Mouse (Mus musculus) embryo, embryonic 11 days (tissue): ENCODE results near the gene Slc39a7.
A peak's percentile ranks its signal among the peaks of the same experiment; 100 is the strongest.

ENCODE experiments used
- DNase-seq: peaks from one replicate; pipeline ENCODE4 v3.0.0-alpha.2; 2015

The Slc39a7 gene

DNA sequence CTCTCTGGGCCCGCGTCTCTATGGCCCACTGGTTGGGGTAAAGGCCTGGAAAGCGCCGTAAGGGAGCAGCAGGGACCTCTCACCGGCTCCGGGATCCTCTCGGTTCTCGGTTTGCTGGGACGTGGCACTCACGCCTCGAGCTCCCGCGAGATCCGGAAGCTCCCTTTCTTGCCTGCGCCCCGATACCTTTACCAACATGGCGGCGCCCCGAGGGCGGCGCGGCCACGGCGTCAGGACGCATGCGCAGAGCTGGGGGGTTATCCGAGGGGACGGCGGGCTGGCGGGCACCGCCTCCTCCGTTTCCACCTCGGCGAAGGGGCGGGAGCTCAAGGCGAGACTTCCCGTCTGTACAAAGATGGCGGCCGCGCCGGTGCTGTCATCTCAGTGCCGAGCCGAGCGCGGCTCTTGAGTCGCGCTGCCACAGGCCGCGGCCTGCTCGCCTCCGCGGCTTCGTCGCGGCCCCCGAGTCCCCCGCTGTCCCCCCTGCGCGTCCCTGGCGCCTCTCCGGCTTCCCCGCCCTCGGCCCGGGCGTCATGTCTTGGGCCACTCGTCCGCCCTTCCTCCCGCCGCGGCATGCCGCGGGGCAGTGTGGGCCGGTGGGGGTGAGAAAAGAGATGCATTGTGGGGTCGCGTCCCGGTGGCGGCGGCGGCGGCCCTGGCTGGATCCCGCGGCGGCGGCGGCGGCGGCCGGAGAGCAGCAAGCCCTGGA lies at the start of gene Slc39a7, which contains the start of gene Rxrb:
Slc39a7 (minus strand) TSS at position 218 of the 709 bp plus-strand sequence.
Rxrb (plus strand) TSS at position 348 of the 709 bp plus-strand sequence.
- peak; percentile 99 for DNase-seq

- peak; percentile 57 for DNase-seq
Measured at GRCm38 (mm10) chr17:34079621-34080020, 48.1 kb upstream of the Slc39a7 start.

GRCm38 (mm10) chr17:34079002-34079401 lies 47.5 kb upstream of the Slc39a7 start:
- no peak for DNase-seq

DNA sequence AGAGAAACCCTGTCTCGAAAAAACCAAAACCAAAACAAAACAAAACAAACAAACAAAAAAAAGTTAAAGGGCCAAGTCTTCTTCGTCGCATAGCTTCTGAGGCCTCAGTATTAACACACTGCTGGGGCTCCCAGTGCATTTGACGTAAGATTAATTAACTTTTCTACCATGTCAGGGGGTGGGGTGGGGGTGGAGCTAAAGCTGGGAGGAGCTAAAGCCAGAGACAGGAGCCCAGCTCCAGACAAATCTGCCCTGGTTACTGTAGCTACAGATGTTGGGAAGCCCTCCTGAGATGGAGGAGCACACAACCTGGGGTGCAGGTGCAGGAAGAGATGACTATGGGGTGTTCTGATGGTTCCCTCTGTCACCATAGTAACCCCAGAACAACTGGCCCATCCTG lies 46.7 kb upstream of the Slc39a7 start:
- DNase-seq, result no peak

DNA sequence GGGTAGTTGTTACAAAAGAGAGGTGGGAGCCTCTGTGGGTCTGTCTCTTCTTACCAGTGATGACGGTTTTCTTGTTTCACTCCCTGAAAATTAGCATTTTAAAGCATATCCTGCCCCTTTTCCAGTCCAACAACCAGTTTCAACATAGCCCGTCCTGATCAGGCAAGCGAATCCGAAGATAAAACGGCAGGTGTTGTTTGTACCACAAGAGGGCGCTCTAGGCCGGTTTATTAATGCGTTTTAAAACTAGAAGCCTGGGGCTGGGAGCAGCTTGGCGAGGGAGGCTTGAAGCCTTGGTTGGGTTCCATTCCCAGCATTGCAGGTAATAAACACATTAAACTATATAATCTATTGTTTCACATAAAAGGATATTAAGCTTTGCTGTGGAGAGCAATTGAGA lies 46.1 kb upstream of the Slc39a7 start:
- DNase-seq, result peak; percentile 91

GRCm38 (mm10) chr17:34075271-34075670 lies 43.8 kb upstream of the Slc39a7 start:
- peak; percentile 75 for DNase-seq

DNA sequence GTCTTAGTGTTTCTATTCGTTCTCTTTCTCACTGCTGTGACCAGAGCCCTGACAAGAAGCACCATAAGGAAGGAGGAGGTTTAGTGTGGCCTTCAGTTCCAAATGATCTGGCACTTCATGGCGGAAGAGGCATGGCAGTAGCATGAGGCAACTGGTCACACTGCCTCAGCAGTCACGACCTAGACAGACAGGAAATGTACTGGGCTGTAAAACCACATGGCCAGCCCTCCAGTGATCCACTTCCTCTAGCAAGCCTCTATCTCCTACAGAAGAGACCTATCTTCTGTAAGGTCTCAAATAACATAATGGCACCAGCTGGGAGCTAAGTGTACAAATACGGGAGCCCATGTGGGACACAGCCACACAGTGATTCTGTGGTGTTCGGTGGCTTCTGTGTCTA lies 40.6 kb upstream of the Slc39a7 start:
- no peak for DNase-seq

DNA sequence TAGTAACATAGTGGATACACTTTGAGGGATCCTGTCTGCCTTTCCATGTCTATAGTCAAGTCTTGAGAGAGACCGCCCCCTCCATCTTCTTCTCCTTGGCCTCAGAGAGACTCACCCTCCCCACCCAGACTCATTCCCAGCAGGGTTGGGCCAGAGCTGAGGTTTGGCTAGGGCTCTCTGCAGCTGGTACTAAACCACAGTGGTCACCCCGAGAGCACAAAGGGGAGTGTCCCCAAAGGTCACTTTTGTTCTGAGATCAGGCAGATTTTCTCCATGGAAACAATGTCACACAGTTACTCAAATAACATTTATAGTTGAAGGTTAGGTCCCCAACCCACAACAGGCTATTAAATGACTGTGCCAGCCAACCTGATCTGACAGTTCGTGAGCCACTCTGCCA lies 37.4 kb upstream of the Slc39a7 start:
- no peak for DNase-seq

- DNase-seq, result no peak
Measured at GRCm38 (mm10) chr17:34057224-34057623, 25.7 kb upstream of the Slc39a7 start.

GRCm38 (mm10) chr17:34047404-34048050 lies 16.0 kb upstream of the Slc39a7 start:
- DNase-seq, result no peak

DNA sequence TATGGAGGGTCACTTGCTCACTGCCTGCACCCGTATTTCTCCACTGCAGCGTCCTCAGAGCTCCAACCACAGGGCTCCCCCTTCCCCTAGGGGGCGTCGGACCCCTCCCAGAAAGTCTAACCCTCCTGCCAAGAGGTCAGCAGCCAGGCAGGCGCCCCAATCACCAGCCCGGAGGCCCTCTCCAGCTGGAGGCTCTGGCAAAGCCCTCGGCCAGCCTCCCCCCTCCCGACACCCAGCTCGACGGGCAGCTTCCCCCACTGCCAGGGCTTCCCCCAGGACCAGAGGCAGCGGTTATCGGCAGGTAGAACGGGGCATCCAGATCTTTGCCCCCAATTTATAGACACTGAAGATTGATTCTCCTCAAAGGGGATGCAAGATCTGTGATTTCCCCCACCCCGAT lies 14.5 kb upstream of the Slc39a7 start:
- DNase-seq, result no peak

GRCm38 (mm10) chr17:34039562-34040450 lies 8.3 kb upstream of the Slc39a7 start:
- peak; percentile 46 for DNase-seq

GRCm38 (mm10) chr17:34038878-34039561 lies 7.5 kb upstream of the Slc39a7 start, which contains the start of gene Col11a2:
Gene Col11a2, plus strand, starts transcription at chr17:34039437.
- peak; percentile 37 for DNase-seq

- peak; percentile 36 for DNase-seq
Measured at GRCm38 (mm10) chr17:34038440-34038839, 7.0 kb upstream of the Slc39a7 start.

DNA sequence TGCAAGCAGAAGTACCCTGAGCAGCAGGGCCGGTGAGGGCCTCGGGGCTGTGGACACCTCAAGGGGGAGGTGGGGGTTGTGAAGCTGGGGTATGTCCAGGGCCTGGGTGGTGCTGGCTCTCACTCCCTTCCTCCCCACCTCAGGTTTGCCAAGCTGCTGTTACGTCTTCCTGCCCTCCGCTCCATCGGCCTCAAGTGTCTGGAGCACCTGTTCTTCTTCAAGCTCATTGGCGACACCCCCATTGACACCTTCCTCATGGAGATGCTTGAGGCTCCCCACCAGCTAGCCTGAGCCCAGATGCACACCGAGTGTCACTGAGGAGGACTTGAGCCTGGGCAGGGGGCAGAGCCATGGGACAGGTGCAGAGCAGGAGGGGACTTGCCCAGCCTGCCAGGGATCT lies 5.8 kb upstream of the Slc39a7 start:
- no peak for DNase-seq

GRCm38 (mm10) chr17:34036647-34037046 lies 5.2 kb upstream of the Slc39a7 start:
- DNase-seq, result no peak

DNA sequence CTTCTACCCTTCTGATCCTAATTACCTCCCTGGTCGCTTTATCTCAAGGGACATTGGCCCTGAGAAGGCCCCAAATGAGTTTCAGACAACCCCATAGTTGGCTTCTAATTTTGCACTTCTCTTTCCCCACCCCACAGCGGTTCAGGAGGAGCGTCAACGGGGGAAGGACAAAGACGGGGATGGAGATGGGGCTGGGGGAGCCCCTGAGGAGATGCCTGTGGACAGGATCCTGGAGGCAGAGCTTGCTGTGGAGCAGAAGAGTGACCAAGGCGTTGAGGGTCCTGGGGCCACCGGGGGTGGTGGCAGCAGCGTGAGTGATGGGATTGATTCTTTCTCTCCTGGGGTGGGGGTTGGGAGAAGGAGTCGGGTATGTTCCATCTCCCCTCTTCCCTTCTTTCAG lies 4.0 kb upstream of the Slc39a7 start:
- no peak for DNase-seq

DNA sequence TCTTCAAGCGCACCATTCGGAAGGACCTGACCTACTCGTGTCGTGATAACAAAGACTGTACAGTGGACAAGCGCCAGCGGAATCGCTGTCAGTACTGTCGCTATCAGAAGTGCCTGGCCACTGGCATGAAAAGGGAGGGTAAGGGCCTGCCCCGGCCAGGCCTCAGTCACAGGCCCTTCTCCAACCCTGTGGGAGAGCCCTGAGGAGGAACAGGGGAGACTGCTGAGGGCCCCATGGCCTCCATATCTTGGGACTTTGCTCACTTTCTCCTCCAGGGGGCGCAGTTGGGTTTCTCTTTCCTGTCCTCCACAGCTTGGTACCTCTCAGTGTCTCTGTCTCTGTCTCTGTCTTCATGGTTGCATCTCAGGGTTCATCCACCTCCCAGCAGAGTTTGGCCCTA lies 2.6 kb upstream of the Slc39a7 start:
- DNase-seq, result peak; percentile 63

DNA sequence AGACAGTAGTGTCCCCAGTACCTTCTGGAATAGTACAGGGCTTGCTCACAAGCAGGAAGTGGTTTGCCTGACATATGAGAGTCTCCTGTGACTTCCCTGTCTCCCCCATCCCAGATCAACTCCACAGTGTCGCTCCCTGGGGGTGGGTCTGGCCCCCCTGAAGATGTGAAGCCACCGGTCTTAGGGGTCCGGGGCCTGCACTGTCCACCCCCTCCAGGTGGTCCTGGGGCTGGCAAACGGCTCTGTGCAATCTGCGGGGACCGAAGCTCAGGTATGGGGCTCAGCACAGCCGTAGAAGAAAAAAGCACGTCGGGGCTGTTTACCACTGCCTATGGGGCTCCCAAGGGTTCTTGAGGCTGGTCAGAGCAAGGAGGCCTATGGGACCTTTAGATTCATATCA lies 2.0 kb upstream of the Slc39a7 start:
- DNase-seq, result no peak

DNA sequence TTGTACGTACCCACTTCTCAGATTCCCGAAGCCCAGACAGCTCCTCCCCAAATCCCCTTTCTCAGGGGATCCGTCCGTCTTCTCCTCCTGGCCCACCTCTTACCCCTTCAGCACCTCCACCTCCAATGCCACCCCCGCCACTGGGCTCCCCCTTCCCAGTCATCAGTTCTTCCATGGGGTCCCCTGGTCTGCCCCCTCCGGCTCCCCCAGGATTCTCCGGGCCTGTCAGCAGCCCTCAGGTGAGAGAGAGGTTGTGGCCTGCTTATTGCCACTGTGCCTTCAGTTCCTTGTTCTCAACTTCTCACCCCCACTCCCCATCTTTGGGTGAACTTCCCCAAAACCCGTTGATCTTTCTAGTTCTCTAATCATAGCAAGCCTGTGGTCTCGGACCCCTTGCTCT lies 1.3 kb upstream of the Slc39a7 start:
- no peak for DNase-seq

DNA sequence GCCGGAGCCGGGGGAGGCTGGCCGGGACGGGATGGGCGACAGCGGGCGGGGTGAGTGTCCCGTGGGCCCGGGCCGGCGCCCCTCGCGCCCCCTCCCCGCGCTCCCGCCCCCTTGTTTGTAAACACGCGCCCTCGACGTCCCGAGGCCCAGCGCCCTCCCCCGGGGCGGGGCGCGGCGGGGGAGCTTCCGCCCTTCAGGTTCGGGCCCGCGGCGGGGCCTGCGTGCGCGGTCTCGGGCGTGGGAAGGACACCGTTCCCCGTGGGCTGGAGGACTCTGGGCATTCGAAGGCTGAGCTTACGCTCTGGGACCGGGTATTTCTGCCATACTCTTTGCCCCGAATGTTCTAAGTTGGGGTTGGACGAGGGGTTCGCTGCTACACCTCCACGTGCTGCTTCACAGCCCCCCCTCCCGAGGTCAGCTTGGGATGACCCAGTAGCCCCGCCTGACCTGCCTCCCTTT lies 721 bp upstream of the Slc39a7 start:
- DNase-seq, result peak; percentile 72

GRCm38 (mm10) chr17:34030861-34031326 lies 588 bp downstream of the Slc39a7 start:
- DNase-seq, result no peak
